Mouse (Mus musculus): Measurements from ENCODE around the gene 4833420G17Rik. TPM values are rescaled to one million over a fixed set of nuclear protein-coding genes. Genes with fewer than 3 reads are reported as not detected.

The 4833420G17Rik gene
- total RNA-seq, 4 experiments from 2014 or later = 23.1 to 28.8 (median 24.7) TPM

Other genes with a start within 250 kb of the 4833420G17Rik start
- 100 to 1,000 TPM; 101 to 122 (median 110) TPM for gene Paip1, start 34.2 kb upstream of the 4833420G17Rik start, total RNA-seq (2022)
- 10 to 100 TPM; 18.8 to 24.9 (median 22.3) TPM for gene Tmem267, start 25.3 kb downstream of the 4833420G17Rik start, total RNA-seq (2022)
- gene 3110070M22Rik, start 25.6 kb downstream of the 4833420G17Rik start, total RNA-seq (2022) = 1 to 10 TPM; 1.7 to 4.3 (median 3.2) TPM
- gene Ccl28, start 161.1 kb downstream of the 4833420G17Rik start, total RNA-seq (2022) = 1 to 10 TPM; 1.1 to 1.7 (median 1.3) TPM
- gene Hmgcs1, start 227.6 kb downstream of the 4833420G17Rik start, total RNA-seq (2022) = 100 to 1,000 TPM; 247 to 305 (median 289) TPM